Mouse (Mus musculus) midbrain, embryonic 11.5 days (tissue): ENCODE measurements around the gene Lenep. TPM values are rescaled to one million over a fixed set of nuclear protein-coding genes. Genes with fewer than 3 reads are reported as not detected.
"Not testable (repeated sequence)": the region's sequence is repeated elsewhere in the genome, so short reads cannot be mapped to it uniquely, and the experiment has no call there.

Experiments
- ATAC-seq: fragments of 200-750 bp; cut with Nextera tagmentation; 2 replicates; pipeline ENCODE4 v1.8.0; 2017; ENCODE audit warnings: moderate TSS enrichment, moderate library complexity; ENCODE audit not compliant: low FRiP score
- DNase-seq: peaks from one replicate; pipeline ENCODE4 v3.0.0; 2015; ENCODE audit warnings: low spot score; ENCODE audit errors: missing footprints
- H3K27ac ChIP-seq: fragments of 300-500 bp; sonication (generic); 2 replicates; pipeline ENCODE4 v1.5.1; 2014; ENCODE audit warnings: low read depth, low read length
- H3K27me3 ChIP-seq: fragments of 300-500 bp; sonication (generic); 2 replicates; pipeline ENCODE4 v1.6.1; 2014; ENCODE audit warnings: mild to moderate bottlenecking, low read length, moderate library complexity, mixed read lengths; ENCODE audit not compliant: control insufficient read depth, insufficient read depth
- H3K36me3 ChIP-seq: fragments of 300-500 bp; sonication (generic); 2 replicates; pipeline ENCODE4 v1.6.1; 2014; ENCODE audit warnings: mild to moderate bottlenecking, low read length, moderate library complexity, mixed read lengths; ENCODE audit not compliant: control insufficient read depth, insufficient read depth
- H3K4me1 ChIP-seq: fragments of 300-500 bp; sonication (generic); 2 replicates; pipeline ENCODE4 v1.6.1; 2014; ENCODE audit warnings: low read length; ENCODE audit not compliant: control insufficient read depth, insufficient read depth
- H3K4me2 ChIP-seq: fragments of 300-500 bp; sonication (generic); 2 replicates; pipeline ENCODE4 v1.6.1; 2014; ENCODE audit warnings: mild to moderate bottlenecking, moderate library complexity
- H3K4me3 ChIP-seq: fragments of 300-500 bp; sonication (generic); 2 replicates; pipeline ENCODE4 v1.5.1; 2014; ENCODE audit warnings: low read depth, low read length
- H3K9ac ChIP-seq: fragments of 300-500 bp; sonication (generic); 2 replicates; pipeline ENCODE4 v1.6.1; 2014; ENCODE audit warnings: low read length
- H3K9me3 ChIP-seq: fragments of 300-500 bp; sonication (generic); 2 replicates; pipeline ENCODE4 v1.6.1; 2016; ENCODE audit warnings: low read length; ENCODE audit not compliant: control insufficient read depth
- whole genome bisulfite sequencing: fragments of 180-500 bp; shearing (Covaris S2); extraction: QIAGEN DNeasy Blood & Tissue Kit; methylation state at CpG from one replicate; pipeline ENCODE4 v1.1.7; 2014; 5-methylcytosine and 5-hydroxymethylcytosine counted together
- polyA plus RNA-seq: library from polyadenylated mRNA; unstranded; fragments of >200 nt; fragmentation: Nextera tagmentation; extraction: Ambion mirVana; gene quantifications from 2 replicates; pipeline ENCODE4 v1.2.1, GENCODE M21; 2014

The Lenep gene
- polyA plus RNA-seq, 1 experiment from 2014 or later, result not detected

DNA sequence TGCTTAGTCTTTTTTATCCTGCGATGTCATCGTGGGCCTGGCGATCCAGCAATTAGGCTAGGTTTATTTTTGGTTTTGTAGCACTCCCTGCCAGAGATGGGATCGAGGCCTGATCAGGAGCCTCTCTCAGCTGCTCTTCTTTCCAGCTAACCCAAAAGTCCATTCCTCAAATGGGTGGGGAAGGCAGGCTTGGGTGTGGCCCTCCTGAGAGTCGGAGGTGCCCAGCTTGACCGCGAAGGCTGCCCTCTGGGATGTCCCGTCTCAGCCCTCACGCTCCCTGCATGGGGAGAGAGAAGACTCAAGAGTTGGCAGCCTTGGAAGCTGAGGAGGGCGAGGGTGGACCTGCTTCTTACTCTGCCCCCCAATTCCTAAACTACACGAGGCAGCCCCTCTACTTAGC lies 31.9 kb upstream of the Lenep start:
- H3K4me3 ChIP-seq, result no peak overlapping the region
- H3K9me3 ChIP-seq, result no peaks in the 10 kb centered on the region
- peaks cover 20% of the 10 kb centered on the region for H3K4me1 ChIP-seq
- no peak for ATAC-seq
- WGBS, result 84% methylated on average over 11 of the region's 11 CpGs
- H3K9ac ChIP-seq, result no peak overlapping the region
- H3K27ac ChIP-seq, result no peak overlapping the region
- no peak overlapping the region for H3K4me2 ChIP-seq
- H3K36me3 ChIP-seq, result peaks cover 6% of the 10 kb centered on the region; the same call in 1 of the 2 replicates
- no peaks in the 10 kb centered on the region for H3K27me3 ChIP-seq
- no peak for DNase-seq

DNA sequence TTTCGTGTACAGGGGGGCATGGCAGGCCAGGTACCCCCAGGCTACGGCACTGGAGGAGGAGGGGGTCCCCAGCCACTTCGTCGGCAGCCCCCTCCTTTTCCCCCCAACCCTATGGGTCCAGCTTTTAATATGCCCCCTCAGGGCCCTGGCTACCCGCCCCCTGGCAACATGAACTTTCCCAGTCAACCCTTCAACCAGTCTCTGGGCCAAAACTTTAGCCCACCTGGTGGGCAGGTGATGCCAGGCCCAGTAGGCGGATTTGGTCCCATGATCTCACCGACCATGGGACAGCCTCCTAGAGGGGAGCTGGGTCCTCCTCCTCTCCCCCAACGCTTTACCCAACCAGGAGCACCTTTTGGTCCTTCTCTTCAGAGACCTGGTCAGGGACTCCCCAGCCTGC lies 30.0 kb upstream of the Lenep start:
- ATAC-seq (no peak), DNase-seq (no peak)
- H3K4me3 ChIP-seq, result no peak overlapping the region
- H3K27me3 ChIP-seq, result no peaks in the 10 kb centered on the region
- peaks cover 20% of the 10 kb centered on the region for H3K4me1 ChIP-seq
- H3K4me2 ChIP-seq, result no peak overlapping the region
- 92% methylated on average over 8 of the region's 8 CpGs for WGBS
- H3K36me3 ChIP-seq, result peaks cover 6% of the 10 kb centered on the region; the same call in 1 of the 2 replicates
- no peaks in the 10 kb centered on the region for H3K9me3 ChIP-seq
- H3K27ac ChIP-seq, result no peak overlapping the region
- H3K9ac ChIP-seq, result no peak overlapping the region

DNA sequence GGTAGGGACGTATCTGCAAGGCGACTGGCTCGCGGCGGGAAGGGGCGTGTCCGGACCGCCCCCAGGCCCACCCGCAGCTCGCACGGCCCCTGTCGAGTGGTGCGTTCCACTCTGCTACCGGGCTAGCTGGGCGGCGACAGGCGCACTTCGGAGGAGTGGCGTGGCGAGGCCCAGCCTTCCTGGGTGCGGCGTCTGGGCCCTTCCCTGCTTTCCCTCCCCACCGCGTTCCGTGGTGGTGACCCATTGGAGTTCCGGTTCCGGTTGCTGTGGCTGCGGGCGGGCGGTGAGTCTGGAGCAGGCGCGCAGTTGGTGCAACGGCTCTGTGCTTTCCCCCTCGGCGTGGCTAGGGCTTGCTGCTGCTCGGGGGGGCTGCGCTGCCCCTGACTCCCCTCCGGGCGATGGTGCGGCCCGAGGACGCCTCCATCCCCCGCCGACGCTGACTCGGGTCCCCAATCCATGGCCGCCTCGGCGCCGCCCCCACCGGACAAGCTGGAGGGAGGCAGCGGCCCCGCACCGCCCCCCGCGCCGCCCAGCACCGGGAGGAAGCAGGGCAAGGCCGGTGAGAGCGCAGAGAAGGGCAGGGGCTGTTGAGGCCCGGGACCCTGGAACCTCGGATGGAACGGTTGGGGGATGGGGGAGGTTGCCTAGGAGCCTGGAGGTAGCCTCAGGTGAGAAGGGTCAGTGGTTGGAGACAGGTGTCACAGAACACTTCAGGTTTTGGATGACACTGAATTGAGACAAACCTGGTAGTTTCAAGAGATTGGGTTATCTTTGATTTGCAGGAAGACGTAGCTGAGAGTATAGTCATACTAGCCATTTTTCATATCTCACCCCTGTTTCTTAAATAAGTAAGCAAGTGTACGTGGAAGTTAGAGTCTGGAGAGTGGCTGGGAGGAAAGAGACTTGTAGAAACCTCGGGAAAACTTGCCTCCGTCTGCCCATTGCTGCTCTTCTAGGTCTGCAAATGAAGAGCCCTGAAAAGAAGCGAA lies 27.9 kb upstream of the Lenep start, which contains the start of gene Pygo2:
TSS of gene Pygo2 (plus strand) at position 44 of the 989 bp plus-strand sequence.
- peak; percentile 98 for DNase-seq
- peaks cover 7% of the 10 kb centered on the region for H3K4me1 ChIP-seq
- WGBS, result 2% methylated on average over 68 of the region's 68 CpGs
- peak within 1 kb of the TSS; percentile 95 for H3K4me3 ChIP-seq
- no peaks in the 10 kb centered on the region for H3K9me3 ChIP-seq
- no peaks in the 10 kb centered on the region for H3K27me3 ChIP-seq
- H3K9ac ChIP-seq, result peak within 1 kb of the TSS; percentile 95
- peak within 1 kb of the TSS; percentile 74 for H3K27ac ChIP-seq
- ATAC-seq, result peak; percentile 97
- peaks cover 6% of the 10 kb centered on the region; the same call in 1 of the 2 replicates for H3K36me3 ChIP-seq
- peak within 1 kb of the TSS; percentile 91 for H3K4me2 ChIP-seq

DNA sequence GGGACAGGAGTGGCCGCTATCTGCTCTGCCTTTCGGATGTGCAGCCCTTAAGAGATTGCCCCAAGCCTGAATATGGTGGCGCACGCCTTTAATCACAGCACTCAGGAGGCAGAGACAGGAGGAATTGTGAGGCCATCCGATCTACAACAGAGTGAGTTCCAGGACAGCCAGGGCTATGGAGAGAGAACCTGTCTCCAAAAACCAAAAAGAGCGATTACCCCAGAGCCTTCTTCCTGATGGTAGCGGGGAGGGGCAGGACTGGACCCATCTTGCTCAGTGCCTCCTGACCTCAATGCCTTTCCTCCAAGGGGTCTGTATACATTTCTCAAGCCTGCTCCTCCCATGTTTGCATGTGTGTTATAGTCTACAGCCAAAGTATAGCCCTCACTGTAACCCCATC lies 26.4 kb upstream of the Lenep start:
- H3K4me3 ChIP-seq, DNase-seq, H3K9ac ChIP-seq, ATAC-seq, H3K4me1 ChIP-seq, H3K4me2 ChIP-seq, H3K9me3 ChIP-seq, H3K27ac ChIP-seq, H3K36me3 ChIP-seq, H3K27me3 ChIP-seq: not testable (repeated sequence)
- WGBS, result 91% methylated on average over 6 of the region's 7 CpGs

DNA sequence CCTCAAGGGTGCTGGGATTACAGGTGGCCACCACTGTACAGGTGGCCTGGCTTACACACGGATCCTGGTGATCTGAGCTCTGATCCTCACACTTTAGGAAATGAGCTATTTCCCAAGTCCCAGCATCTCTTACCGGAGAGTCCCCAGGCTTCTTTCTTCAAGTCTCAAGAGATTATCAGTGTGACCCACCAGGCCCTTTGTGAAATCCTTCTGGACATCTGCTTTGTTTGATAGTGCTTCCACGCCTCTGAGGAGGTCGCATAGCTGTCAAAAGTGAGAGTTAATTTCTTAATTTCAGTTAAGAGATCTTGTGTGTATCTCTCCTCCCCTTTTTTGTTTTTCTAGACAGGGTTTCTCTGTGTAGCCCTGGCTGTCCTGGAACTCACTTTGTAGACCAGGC lies 23.3 kb upstream of the Lenep start:
- no peak overlapping the region for H3K27ac ChIP-seq
- H3K27me3 ChIP-seq, result no peaks in the 10 kb centered on the region
- no peak overlapping the region for H3K9ac ChIP-seq
- H3K36me3 ChIP-seq, result no peaks in the 10 kb centered on the region
- no peak overlapping the region for H3K4me3 ChIP-seq
- H3K9me3 ChIP-seq, result no peaks in the 10 kb centered on the region
- DNase-seq, result no peak
- WGBS, result 86% methylated on average over 4 of the region's 4 CpGs
- no peak for ATAC-seq
- H3K4me2 ChIP-seq, result no peak overlapping the region
- H3K4me1 ChIP-seq, result peaks cover 15% of the 10 kb centered on the region

DNA sequence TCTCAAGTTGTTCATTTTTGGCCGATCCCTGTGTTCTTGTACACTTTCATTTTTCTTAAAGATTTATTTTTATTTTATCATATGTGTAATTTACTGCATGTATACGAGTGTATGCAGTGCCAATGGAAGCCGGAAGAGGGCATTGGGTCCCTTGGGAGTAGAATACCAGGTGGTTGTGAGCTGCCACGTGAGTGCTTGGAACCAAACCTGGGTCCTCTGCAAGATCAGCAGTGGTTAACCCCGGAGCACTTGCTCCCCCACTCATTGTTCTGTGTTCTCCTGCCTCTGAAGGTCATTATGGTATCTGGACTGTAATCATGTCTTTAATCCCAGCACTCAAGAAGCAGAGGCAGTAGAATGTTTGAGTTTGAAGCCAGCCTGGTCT lies 22.5 kb upstream of the Lenep start:
- no peak overlapping the region for H3K4me2 ChIP-seq
- peaks cover 17% of the 10 kb centered on the region for H3K4me1 ChIP-seq
- WGBS, result 91% methylated on average over 5 of the region's 5 CpGs
- ATAC-seq (no peak), DNase-seq (no peak)
- H3K4me3 ChIP-seq, result no peak overlapping the region
- no peaks in the 10 kb centered on the region for H3K9me3 ChIP-seq
- no peaks in the 10 kb centered on the region for H3K36me3 ChIP-seq
- no peak overlapping the region for H3K27ac ChIP-seq
- no peaks in the 10 kb centered on the region for H3K27me3 ChIP-seq
- H3K9ac ChIP-seq, result no peak overlapping the region

DNA sequence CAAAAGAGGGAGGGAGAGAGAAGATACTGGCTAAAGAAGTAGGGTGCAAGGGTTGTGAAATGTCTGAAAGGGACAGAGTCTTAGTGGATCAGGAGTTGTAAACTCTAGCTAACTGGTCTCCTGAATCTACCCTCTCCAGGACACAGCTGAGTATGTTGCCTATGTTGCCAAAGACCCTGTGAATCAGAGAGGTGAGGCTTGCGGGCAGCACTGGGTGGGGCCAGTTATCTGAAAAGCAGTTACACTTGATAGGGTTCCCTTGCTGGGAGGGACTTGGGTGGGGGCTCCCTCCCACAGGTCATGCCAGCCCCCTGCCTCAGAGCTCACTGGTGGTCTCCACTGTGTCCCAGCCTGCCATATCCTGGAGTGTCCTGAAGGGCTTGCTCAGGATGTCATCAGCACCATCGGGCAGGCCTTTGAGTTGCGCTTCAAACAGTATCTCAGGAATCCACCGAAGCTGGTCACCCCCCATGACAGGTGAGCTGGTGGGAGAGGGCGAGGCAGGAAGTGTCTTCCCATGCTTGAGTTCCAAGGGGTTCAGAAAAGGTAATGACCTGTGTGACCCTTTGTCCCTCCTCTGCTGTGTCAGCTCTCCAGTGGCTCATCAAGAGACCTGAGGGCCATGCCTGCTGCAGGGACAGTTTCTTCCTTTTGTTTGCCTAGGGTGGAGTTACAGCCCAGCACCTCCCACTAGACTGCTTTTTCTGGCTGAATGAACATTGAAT lies 22.0 kb upstream of the Lenep start:
- peaks cover 21% of the 10 kb centered on the region for H3K4me1 ChIP-seq
- DNase-seq (no peak), ATAC-seq (no peak)
- H3K27me3 ChIP-seq, result no peaks in the 10 kb centered on the region
- no peak overlapping the region for H3K9ac ChIP-seq
- H3K4me2 ChIP-seq, result no peak overlapping the region
- no peak overlapping the region for H3K27ac ChIP-seq
- 91% methylated on average over 5 of the region's 5 CpGs for WGBS
- H3K4me3 ChIP-seq, result no peak overlapping the region
- no peaks in the 10 kb centered on the region for H3K36me3 ChIP-seq
- no peaks in the 10 kb centered on the region for H3K9me3 ChIP-seq

DNA sequence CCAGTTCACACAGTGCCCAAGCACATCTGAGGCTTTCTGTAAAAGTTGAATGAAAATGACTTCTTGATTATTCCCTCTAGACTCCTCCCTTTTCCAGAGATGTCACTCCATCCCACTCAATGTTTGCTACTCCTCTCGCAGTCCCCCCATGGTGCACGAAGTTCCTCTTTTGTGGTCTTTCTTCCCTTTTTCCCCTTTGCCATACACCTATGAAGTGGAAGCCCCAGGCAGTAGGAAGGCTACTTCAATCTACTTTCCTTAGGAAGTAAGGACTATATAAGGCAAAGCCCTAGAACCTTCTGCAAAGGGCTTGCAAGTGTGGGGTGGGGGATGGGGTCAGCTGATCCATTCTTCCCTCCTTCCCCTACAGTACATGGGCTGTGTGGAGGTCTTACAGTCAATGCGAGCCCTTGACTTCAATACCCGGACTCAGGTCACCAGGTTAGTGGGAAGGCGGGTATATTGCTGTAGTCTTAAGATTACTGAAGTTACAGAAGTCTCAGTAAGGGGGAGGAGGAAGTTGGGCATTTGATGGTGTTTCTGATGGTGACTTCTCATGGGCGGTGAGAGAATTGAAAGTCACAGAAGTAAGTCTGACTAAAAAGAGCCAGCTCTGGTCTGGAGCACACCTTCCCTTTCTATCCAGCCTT lies 20.1 kb upstream of the Lenep start:
- DNase-seq (no peak), ATAC-seq (no peak)
- H3K9ac ChIP-seq, result no peak overlapping the region
- no peaks in the 10 kb centered on the region for H3K36me3 ChIP-seq
- no peaks in the 10 kb centered on the region for H3K27me3 ChIP-seq
- H3K9me3 ChIP-seq, result no peaks in the 10 kb centered on the region
- H3K27ac ChIP-seq, result no peak overlapping the region
- peaks cover 24% of the 10 kb centered on the region for H3K4me1 ChIP-seq
- peak overlapping the region; percentile 32; the same call in 1 of the 2 replicates for H3K4me3 ChIP-seq
- H3K4me2 ChIP-seq, result no peak overlapping the region; the same call in 1 of the 2 replicates
- whole genome bisulfite sequencing, result 73% methylated on average over 6 of the region's 6 CpGs
